Mouse (Mus musculus) kidney, postnatal 0 days (tissue): Measurements from ENCODE around the gene Creb3. TPM values are rescaled to one million over a fixed set of nuclear protein-coding genes. Genes with fewer than 3 reads are reported as not detected.

Experiments
- ATAC-seq: fragments of 200-750 bp; cut with Nextera tagmentation; replicated peaks from 2 replicates; pipeline ENCODE4 v1.8.0; 2017; ENCODE audit warnings: low read depth, moderate number of reproducible peaks, moderate TSS enrichment, moderate library complexity; ENCODE audit not compliant: low FRiP score
- DNase-seq: peaks from one replicate; pipeline ENCODE4 v3.0.0-alpha.2; 2016; ENCODE audit warnings: low spot score
- H3K27ac ChIP-seq: fragments of 300-500 bp; sonication (generic); 2 replicates; pipeline ENCODE4 v1.5.1; 2014; ENCODE audit warnings: mild to moderate bottlenecking
- H3K27me3 ChIP-seq: fragments of 300-500 bp; sonication (generic); 2 replicates; pipeline ENCODE4 v1.6.1; 2014; ENCODE audit warnings: low read length, mixed read lengths; ENCODE audit not compliant: insufficient read depth
- H3K36me3 ChIP-seq: fragments of 300-500 bp; sonication (generic); 2 replicates; pipeline ENCODE4 v1.6.1; 2014; ENCODE audit warnings: low read length, mixed read lengths; ENCODE audit not compliant: insufficient read depth
- H3K4me1 ChIP-seq: fragments of 300-500 bp; sonication (generic); replicated peaks from 2 replicates; pipeline ENCODE4 v1.6.1; 2014; ENCODE audit warnings: antibody characterized with exemption, low read length, mixed read lengths; ENCODE audit not compliant: insufficient read depth
- H3K4me2 ChIP-seq: fragments of 300-500 bp; sonication (generic); 2 replicates; pipeline ENCODE4 v1.6.1; 2014; ENCODE audit warnings: mild to moderate bottlenecking, low read length, moderate library complexity, mixed read lengths
- H3K4me3 ChIP-seq: fragments of 300-500 bp; sonication (generic); replicated peaks from 2 replicates; pipeline ENCODE4 v1.5.1; 2014; ENCODE audit warnings: low read depth, low read length
- H3K9ac ChIP-seq: fragments of 300-500 bp; sonication (generic); 2 replicates; pipeline ENCODE4 v1.6.1; 2014; ENCODE audit warnings: low read depth, low read length
- H3K9me3 ChIP-seq: fragments of 300-500 bp; sonication (generic); replicated peaks from 2 replicates; pipeline ENCODE4 v1.6.1; 2016; ENCODE audit warnings: low read length, inconsistent platforms, mixed read lengths
- CTCF ChIP-seq: IDR thresholded peaks from 2 replicates; pipeline ENCODE4 v1.5.1; 2016; ENCODE audit warnings: antibody characterized with exemption, low read depth, mild to moderate bottlenecking, moderate library complexity
- WGBS: fragments of 180-500 bp; shearing (Covaris S2); extraction: QIAGEN DNeasy Blood & Tissue Kit; methylation state at CpG from one replicate; pipeline ENCODE4 v1.1.7; 2014; 5-methylcytosine and 5-hydroxymethylcytosine counted together
- polyA plus RNA-seq: library from polyadenylated mRNA; unstranded; fragments of >200 nt; fragmentation: Nextera tagmentation; extraction: Ambion mirVana; gene quantifications from 2 replicates; pipeline ENCODE4 v1.2.1, GENCODE M21; 2015

The Creb3 gene
- polyA plus RNA-seq, 1 experiment from 2014 or later: 74.1 TPM

- no peak overlapping the region for H3K27ac ChIP-seq
- H3K4me2 ChIP-seq: peak overlapping the region; percentile 46
- no peak overlapping the region for H3K9ac ChIP-seq
- no peaks in the 10 kb centered on the region for H3K27me3 ChIP-seq
- WGBS: 10% methylated on average over 6 of the region's 6 CpGs
- H3K9me3 ChIP-seq: no peaks in the 10 kb centered on the region
- ATAC-seq (peak; percentile 45), DNase-seq (peak; percentile 91)
- no peak for TF ChIP-seq CTCF
- H3K36me3 ChIP-seq: 0 out of 2 replicates have a peak, but pooled peaks cover 5% of the 10 kb centered on the region
- H3K4me3 ChIP-seq: 0 out of 2 replicates have a peak overlapping the region, but pooled peaks have one; percentile 0
- peaks cover 21% of the 10 kb centered on the region; the same call in 1 of the 2 replicates for H3K4me1 ChIP-seq
Observed at GRCm38 (mm10) chr4:43519956-43520355, 42.2 kb upstream of the Creb3 start.

- Histone ChIP-seq H3K27ac (no peak overlapping the region), H3K36me3 (peaks cover 22% of the 10 kb centered on the region), H3K27me3 (no peaks in the 10 kb centered on the region), H3K9me3 (no peaks in the 10 kb centered on the region), H3K4me1 (peaks cover 9% of the 10 kb centered on the region; the same call in 1 of the 2 replicates), H3K4me2 (no peak overlapping the region), H3K9ac (no peak overlapping the region), H3K4me3 (no peak overlapping the region)
- peak; percentile 54; the same call in 1 of the 2 replicates for TF ChIP-seq CTCF
- DNase-seq: no peak
- no peak for ATAC-seq
- WGBS: 65% methylated on average over 5 of the region's 5 CpGs
Observed at GRCm38 (mm10) chr4:43527880-43528279, 34.3 kb upstream of the Creb3 start.

GRCm38 (mm10) chr4:43528487-43528886 is 33.6 kb upstream of the Creb3 start:
- no peak overlapping the region for H3K4me3 ChIP-seq
- TF ChIP-seq CTCF: peak; percentile 51
- no peak overlapping the region for H3K4me2 ChIP-seq
- peaks cover 9% of the 10 kb centered on the region; the same call in 1 of the 2 replicates for H3K4me1 ChIP-seq
- 85% methylated on average over 9 of the region's 9 CpGs for WGBS
- DNase-seq (no peak), ATAC-seq (no peak)
- peaks cover 28% of the 10 kb centered on the region for H3K36me3 ChIP-seq
- no peak overlapping the region for H3K27ac ChIP-seq
- H3K9me3 ChIP-seq: no peaks in the 10 kb centered on the region
- no peaks in the 10 kb centered on the region for H3K27me3 ChIP-seq
- no peak overlapping the region for H3K9ac ChIP-seq

- Histone ChIP-seq H3K9ac (no peak overlapping the region), H3K27ac (no peak overlapping the region), H3K4me1 (no peaks in the 10 kb centered on the region), H3K36me3 (peaks cover 42% of the 10 kb centered on the region), H3K4me3 (no peak overlapping the region), H3K9me3 (no peaks in the 10 kb centered on the region), H3K27me3 (no peaks in the 10 kb centered on the region), H3K4me2 (no peak overlapping the region)
- no peak for ATAC-seq
- no peak for TF ChIP-seq CTCF
- WGBS: 30% methylated on average over 8 of the region's 8 CpGs
- DNase-seq: peak; percentile 42
Observed at GRCm38 (mm10) chr4:43530081-43530501, 32.0 kb upstream of the Creb3 start.

GRCm38 (mm10) chr4:43530581-43530980 is 31.6 kb upstream of the Creb3 start:
- Histone ChIP-seq H3K27me3 (no peaks in the 10 kb centered on the region), H3K4me2 (no peak overlapping the region), H3K4me1 (no peaks in the 10 kb centered on the region), H3K27ac (no peak overlapping the region), H3K9me3 (no peaks in the 10 kb centered on the region), H3K4me3 (no peak overlapping the region), H3K36me3 (peaks cover 47% of the 10 kb centered on the region), H3K9ac (no peak overlapping the region)
- TF ChIP-seq CTCF: peak; percentile 89
- no peak for ATAC-seq
- peak; percentile 95 for DNase-seq
- WGBS: 17% methylated on average over 7 of the region's 7 CpGs

GRCm38 (mm10) chr4:43533270-43533669 is 28.9 kb upstream of the Creb3 start:
- Histone ChIP-seq H3K4me2 (no peak overlapping the region), H3K4me1 (no peaks in the 10 kb centered on the region), H3K9me3 (no peaks in the 10 kb centered on the region), H3K4me3 (no peak overlapping the region), H3K27me3 (no peaks in the 10 kb centered on the region), H3K9ac (no peak overlapping the region), H3K27ac (no peak overlapping the region), H3K36me3 (peaks cover 73% of the 10 kb centered on the region)
- WGBS: 65% methylated on average over 9 of the region's 9 CpGs
- ATAC-seq: no peak
- no peak for TF ChIP-seq CTCF
- DNase-seq: no peak

- no peak for DNase-seq
- Histone ChIP-seq H3K36me3 (peaks cover 96% of the 10 kb centered on the region), H3K27ac (no peak overlapping the region), H3K27me3 (no peaks in the 10 kb centered on the region), H3K4me2 (no peak overlapping the region), H3K4me3 (no peak overlapping the region), H3K4me1 (no peaks in the 10 kb centered on the region), H3K9ac (no peak overlapping the region), H3K9me3 (no peaks in the 10 kb centered on the region)
- WGBS: 92% methylated on average over 8 of the region's 8 CpGs
- TF ChIP-seq CTCF: no peak
- ATAC-seq: no peak
Observed at GRCm38 (mm10) chr4:43535628-43536027, 26.5 kb upstream of the Creb3 start.
